Mouse (Mus musculus) neural tube, embryonic 13.5 days (tissue): ENCODE results near the gene Gstp3. TPM values are rescaled to one million over a fixed set of nuclear protein-coding genes. Genes with fewer than 3 reads are reported as not detected.
"Not testable (repeated sequence)": the region's sequence is repeated elsewhere in the genome, so short reads cannot be mapped to it uniquely, and the experiment has no call there.

ENCODE experiments used
- ATAC-seq: fragments of 200-750 bp; cut with Nextera tagmentation; 2 replicates; pipeline ENCODE4 v1.8.0; 2017; ENCODE audit warnings: low read depth, mild to moderate bottlenecking, moderate TSS enrichment, moderate library complexity
- H3K27ac ChIP-seq: fragments of 300-500 bp; sonication (generic); replicated peaks from 2 replicates; pipeline ENCODE4 v1.5.1; 2015; ENCODE audit warnings: moderate library complexity, mild to moderate bottlenecking, inconsistent platforms
- H3K27me3 ChIP-seq: fragments of 300-500 bp; sonication (generic); 2 replicates; pipeline ENCODE4 v1.6.1; 2015; ENCODE audit warnings: mild to moderate bottlenecking, inconsistent platforms
- H3K36me3 ChIP-seq: fragments of 300-500 bp; sonication (generic); 2 replicates; pipeline ENCODE4 v1.6.1; 2015; ENCODE audit warnings: mild to moderate bottlenecking, inconsistent platforms
- H3K4me1 ChIP-seq: fragments of 300-500 bp; sonication (generic); replicated peaks from 2 replicates; pipeline ENCODE4 v1.6.1; 2015; ENCODE audit warnings: inconsistent platforms
- H3K4me2 ChIP-seq: fragments of 300-500 bp; sonication (generic); 2 replicates; pipeline ENCODE4 v1.6.1; 2015; ENCODE audit warnings: inconsistent platforms, mild to moderate bottlenecking, moderate library complexity
- H3K4me3 ChIP-seq: fragments of 300-500 bp; sonication (generic); 2 replicates; pipeline ENCODE4 v1.5.1; 2015; ENCODE audit warnings: mild to moderate bottlenecking, inconsistent platforms
- H3K9ac ChIP-seq: fragments of 300-500 bp; sonication (generic); 2 replicates; pipeline ENCODE4 v1.6.1; 2015; ENCODE audit warnings: moderate library complexity, mild to moderate bottlenecking, inconsistent platforms
- H3K9me3 ChIP-seq: fragments of 300-500 bp; sonication (generic); 2 replicates; pipeline ENCODE4 v1.6.1; 2016; ENCODE audit warnings: inconsistent platforms
- WGBS: fragments of 180-500 bp; shearing (Covaris S2); methylation state at CpG from one replicate; pipeline ENCODE4 v1.1.7; 2015; 5-methylcytosine and 5-hydroxymethylcytosine counted together
- polyA plus RNA-seq: library from polyadenylated mRNA; unstranded; fragments of >200 nt; fragmentation: Nextera tagmentation; extraction: Ambion mirVana; gene quantifications from 2 replicates; pipeline ENCODE4 v1.2.1, GENCODE M21; 2015

The Gstp3 gene
- polyA plus RNA-seq, 1 experiment from 2014 or later = not detected

DNA sequence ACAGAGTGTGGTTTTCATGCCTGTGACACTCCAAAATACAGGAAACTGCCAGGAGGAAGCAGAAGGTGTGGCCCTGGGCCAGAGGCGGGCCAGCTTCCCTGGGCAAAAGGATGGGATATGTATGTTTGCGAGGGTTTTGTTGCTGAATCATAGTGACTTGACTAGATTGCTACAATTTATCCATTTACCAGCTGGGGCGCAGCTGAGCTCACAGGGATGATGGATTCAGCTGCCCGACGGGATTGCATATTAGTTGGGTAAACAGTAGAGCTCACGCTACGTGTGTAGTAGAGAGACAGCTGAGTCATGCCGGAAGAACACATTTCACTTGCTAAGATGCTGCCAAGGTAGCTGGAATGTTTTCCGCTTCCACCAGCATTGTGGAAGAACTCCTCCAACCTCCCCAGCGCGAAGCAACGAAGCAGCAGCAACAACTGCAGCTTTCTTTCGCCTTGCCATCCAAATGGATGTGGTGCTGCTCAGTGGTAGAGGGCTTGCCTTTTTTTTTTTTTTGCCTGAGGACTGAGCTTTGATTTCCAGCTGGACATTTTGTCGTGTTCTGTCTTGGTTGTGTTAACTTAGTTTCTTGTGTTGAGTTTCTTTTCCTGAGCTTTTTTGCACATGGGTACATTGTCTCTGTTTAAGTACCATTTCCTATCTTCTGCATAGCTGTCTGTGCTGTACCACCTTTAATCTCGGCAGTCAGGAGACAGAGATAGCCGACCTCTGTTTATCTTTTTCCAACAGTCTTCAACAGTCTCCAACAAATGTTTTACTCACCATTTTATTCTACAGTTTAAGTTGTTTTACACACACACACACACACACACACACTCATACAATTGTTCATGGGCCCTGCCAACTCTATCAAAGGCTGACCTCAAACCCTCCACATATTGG is 13.2 kb downstream of the Gstp3 start, which contains the start of gene Gstp2:
Gstp2 (minus strand) TSS at position 58 of the 900 bp plus-strand sequence.
- no peaks in the 10 kb centered on the region for H3K9me3 ChIP-seq
- H3K4me2 ChIP-seq = peak within 1 kb of the TSS; percentile 13; the same call in 1 of the 2 replicates
- no peaks in the 10 kb centered on the region for H3K36me3 ChIP-seq
- 62% methylated on average over 16 of the region's 16 CpGs for whole genome bisulfite sequencing
- no peak within 1 kb of the TSS for H3K4me3 ChIP-seq
- no peak within 1 kb of the TSS for H3K9ac ChIP-seq
- no peaks in the 10 kb centered on the region for H3K27me3 ChIP-seq
- peaks cover 6% of the 10 kb centered on the region; the same call in 1 of the 2 replicates for H3K4me1 ChIP-seq
- no peak for ATAC-seq
- no peak within 1 kb of the TSS for H3K27ac ChIP-seq

DNA sequence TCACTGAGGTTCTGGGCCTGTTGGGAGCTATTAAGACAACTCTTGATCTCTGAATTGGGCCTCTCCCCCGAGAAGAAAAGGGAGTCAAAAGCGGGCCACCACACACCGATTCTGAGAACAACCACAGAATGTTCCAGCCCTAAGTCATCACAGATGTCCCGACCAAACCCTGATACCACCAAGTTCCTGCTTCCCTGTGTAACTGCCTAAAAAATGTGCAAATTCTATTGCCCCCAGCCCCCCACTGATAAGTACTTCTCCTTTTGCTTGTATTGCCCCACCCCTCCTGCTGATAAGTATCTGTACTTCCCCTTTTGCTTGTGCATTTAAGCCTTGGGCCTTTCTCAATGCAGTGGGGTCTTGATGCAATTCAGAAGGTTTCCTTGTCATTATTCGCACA is 15.3 kb downstream of the Gstp3 start:
- H3K9ac ChIP-seq, H3K27me3 ChIP-seq, H3K4me2 ChIP-seq, H3K27ac ChIP-seq, H3K4me3 ChIP-seq, H3K9me3 ChIP-seq, H3K4me1 ChIP-seq, H3K36me3 ChIP-seq, ATAC-seq: not testable (repeated sequence)
- 91% methylated on average over 5 of the region's 5 CpGs for WGBS

- no peaks in the 10 kb centered on the region for H3K27me3 ChIP-seq
- H3K4me1 ChIP-seq = peaks cover 19% of the 10 kb centered on the region; the same call in 1 of the 2 replicates
- H3K36me3 ChIP-seq = no peaks in the 10 kb centered on the region
- no peaks in the 10 kb centered on the region for H3K9me3 ChIP-seq
- no peak overlapping the region for H3K27ac ChIP-seq
- WGBS = 74% methylated on average over 14 of the region's 14 CpGs
- H3K9ac ChIP-seq = no peak overlapping the region
- no peak for ATAC-seq
- H3K4me2 ChIP-seq = no peak overlapping the region
- no peak overlapping the region for H3K4me3 ChIP-seq
Observed at GRCm38 (mm10) chr19:4042124-4042523, 17.2 kb downstream of the Gstp3 start.

DNA sequence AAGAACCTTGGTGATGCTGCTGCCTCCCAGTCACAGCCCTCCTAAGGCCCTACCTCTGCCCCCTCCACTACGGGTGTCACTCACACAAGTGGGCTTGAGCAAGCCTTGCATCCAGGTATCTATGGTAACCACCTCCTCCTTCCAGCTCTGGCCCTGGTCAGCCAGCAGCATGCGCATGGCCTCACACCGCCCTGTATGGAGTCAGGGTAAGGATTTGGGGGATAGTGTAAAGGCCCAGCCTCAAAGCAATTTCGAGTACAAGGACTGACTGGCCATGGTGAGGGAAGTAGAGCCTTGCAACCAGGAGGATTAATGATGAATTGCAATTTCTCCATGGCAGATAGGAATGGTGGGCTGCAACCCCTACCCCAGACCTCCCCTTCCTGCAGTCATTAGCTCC is 17.9 kb downstream of the Gstp3 start:
- not testable (repeated sequence) for H3K36me3 ChIP-seq, H3K27ac ChIP-seq, H3K27me3 ChIP-seq, H3K4me3 ChIP-seq, H3K4me2 ChIP-seq, H3K9ac ChIP-seq, ATAC-seq, H3K9me3 ChIP-seq
- H3K4me1 ChIP-seq = peaks cover 22% of the 10 kb centered on the region; the same call in 1 of the 2 replicates
- WGBS = 88% methylated on average over 3 of the region's 4 CpGs

GRCm38 (mm10) chr19:4040941-4041340 is 18.4 kb downstream of the Gstp3 start:
- 88% methylated on average over 5 of the region's 5 CpGs for WGBS
- H3K27me3 ChIP-seq, H3K9me3 ChIP-seq, H3K9ac ChIP-seq, H3K27ac ChIP-seq, H3K4me2 ChIP-seq, H3K4me3 ChIP-seq, ATAC-seq, H3K36me3 ChIP-seq: not testable (repeated sequence)
- H3K4me1 ChIP-seq = peaks cover 22% of the 10 kb centered on the region; the same call in 1 of the 2 replicates

DNA sequence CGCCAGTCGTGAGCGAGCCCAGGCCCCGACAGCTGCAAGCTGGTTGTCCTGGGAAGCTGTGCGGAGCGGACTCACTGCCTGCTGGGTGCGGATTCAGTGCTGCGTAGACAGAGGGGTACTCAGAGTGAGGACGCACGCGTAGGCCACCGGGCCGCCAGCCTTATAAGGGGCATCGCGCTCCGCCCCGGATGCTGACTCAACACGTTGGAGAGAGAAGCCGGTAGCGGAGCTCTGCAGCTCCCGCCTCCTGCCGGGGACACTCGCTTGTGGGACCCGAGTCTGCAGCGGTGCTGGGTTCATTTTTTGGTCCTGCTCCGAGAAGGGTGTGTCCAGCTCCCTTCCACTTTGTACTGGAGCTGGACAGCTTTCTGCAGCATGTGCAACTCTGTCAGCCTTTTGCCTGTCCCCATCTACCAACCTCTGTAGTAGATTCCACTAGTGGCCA is 21.6 kb downstream of the Gstp3 start, which contains the start of gene Gstp1:
Gstp1 (minus strand) TSS at position 198 of the 445 bp plus-strand sequence.
- no peaks in the 10 kb centered on the region for H3K27me3 ChIP-seq
- no peaks in the 10 kb centered on the region for H3K9me3 ChIP-seq
- peak; percentile 89 for ATAC-seq
- H3K4me2 ChIP-seq = peak within 1 kb of the TSS; percentile 76
- peaks cover 4% of the 10 kb centered on the region for H3K36me3 ChIP-seq
- H3K4me3 ChIP-seq = peak within 1 kb of the TSS; percentile 58
- WGBS = under 1% methylated on average over 26 of the region's 26 CpGs
- H3K4me1 ChIP-seq = peaks cover 20% of the 10 kb centered on the region; the same call in 1 of the 2 replicates
- H3K9ac ChIP-seq = peak within 1 kb of the TSS; percentile 83
- H3K27ac ChIP-seq = 0 out of 2 replicates have a peak within 1 kb of the TSS, but pooled peaks have one; percentile 46

DNA sequence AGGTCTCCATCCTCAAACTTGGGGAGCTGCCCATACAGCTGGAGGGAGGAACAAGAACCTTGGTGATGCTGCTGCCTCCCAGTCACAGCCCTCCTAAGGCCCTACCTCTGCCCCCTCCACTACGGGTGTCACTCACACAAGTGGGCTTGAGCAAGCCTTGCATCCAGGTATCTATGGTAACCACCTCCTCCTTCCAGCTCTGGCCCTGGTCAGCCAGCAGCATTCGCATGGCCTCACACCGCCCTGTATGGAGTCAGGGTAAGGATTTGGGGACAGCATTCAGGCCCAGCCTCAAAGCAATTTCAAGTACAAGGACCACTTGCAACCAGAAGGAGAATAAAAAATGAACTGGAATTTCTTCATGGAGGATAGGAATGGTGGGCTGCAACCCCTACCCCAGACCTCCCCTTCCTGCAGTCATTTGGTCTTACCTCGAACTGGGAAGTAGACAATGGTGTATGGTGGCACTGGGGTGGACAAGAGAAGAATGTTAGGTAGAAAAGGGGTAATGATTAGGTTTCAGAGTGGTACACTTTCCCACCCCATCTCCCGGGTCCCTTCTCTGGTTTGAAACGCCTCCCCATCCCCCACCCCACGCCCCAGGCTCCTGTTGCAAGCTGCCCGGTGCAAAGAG is 22.1 kb downstream of the Gstp3 start:
- ATAC-seq = peak; percentile 44; the same call in 1 of the 2 replicates
- H3K4me2 ChIP-seq = peak overlapping the region; percentile 76
- 31% methylated on average over 8 of the region's 8 CpGs for WGBS
- 0 out of 2 replicates have a peak overlapping the region, but pooled peaks have one; percentile 46 for H3K27ac ChIP-seq
- H3K9me3 ChIP-seq, H3K36me3 ChIP-seq, H3K27me3 ChIP-seq: not testable (repeated sequence)
- H3K4me3 ChIP-seq = peak overlapping the region; percentile 58
- H3K4me1 ChIP-seq = peaks cover 20% of the 10 kb centered on the region; the same call in 1 of the 2 replicates
- H3K9ac ChIP-seq = peak overlapping the region; percentile 83

- H3K36me3 ChIP-seq = peaks cover 4% of the 10 kb centered on the region
- H3K27ac ChIP-seq = no peak overlapping the region
- H3K9ac ChIP-seq = no peak overlapping the region
- peak overlapping the region; percentile 34 for H3K4me2 ChIP-seq
- H3K4me1 ChIP-seq = peaks cover 20% of the 10 kb centered on the region; the same call in 1 of the 2 replicates
- no peak overlapping the region for H3K4me3 ChIP-seq
- 80% methylated on average over 12 of the region's 12 CpGs for WGBS
- H3K27me3 ChIP-seq = no peaks in the 10 kb centered on the region
- no peaks in the 10 kb centered on the region for H3K9me3 ChIP-seq
- no peak for ATAC-seq
Observed at GRCm38 (mm10) chr19:4036327-4037045, 22.9 kb downstream of the Gstp3 start.

- Histone ChIP-seq H3K36me3 (peaks cover 4% of the 10 kb centered on the region), H3K4me3 (no peak overlapping the region), H3K4me1 (peaks cover 20% of the 10 kb centered on the region; the same call in 1 of the 2 replicates), H3K4me2 (no peak overlapping the region), H3K27ac (no peak overlapping the region), H3K9ac (no peak overlapping the region), H3K9me3 (no peaks in the 10 kb centered on the region), H3K27me3 (no peaks in the 10 kb centered on the region)
- 75% methylated on average over 5 of the region's 5 CpGs for WGBS
- ATAC-seq = no peak
Observed at GRCm38 (mm10) chr19:4033742-4034141, 25.6 kb downstream of the Gstp3 start.

DNA sequence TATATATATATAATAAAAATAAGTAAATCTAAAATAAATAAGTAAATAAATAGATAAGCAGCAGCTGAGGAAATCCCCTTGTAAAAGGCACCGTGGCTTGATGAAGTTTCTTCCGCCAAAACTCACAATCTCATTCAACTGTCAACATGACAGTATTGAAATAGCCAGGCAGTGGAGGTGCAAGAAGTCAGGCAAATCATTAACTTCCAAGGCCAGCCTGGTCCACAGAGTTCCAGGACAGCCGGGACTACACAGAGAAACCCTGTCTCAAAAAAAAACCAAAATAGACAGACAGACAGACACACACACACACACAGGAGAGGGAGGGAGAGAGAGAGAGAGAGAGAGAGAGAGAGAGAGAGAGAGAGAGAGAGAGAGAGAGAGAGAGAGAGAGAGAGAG is 26.1 kb downstream of the Gstp3 start:
- Histone ChIP-seq H3K4me3 (no peak overlapping the region), H3K4me2 (no peak overlapping the region), H3K36me3 (peaks cover 4% of the 10 kb centered on the region), H3K9ac (no peak overlapping the region), H3K27me3 (no peaks in the 10 kb centered on the region), H3K9me3 (no peaks in the 10 kb centered on the region), H3K4me1 (peaks cover 19% of the 10 kb centered on the region; the same call in 1 of the 2 replicates), H3K27ac (no peak overlapping the region)
- no peak for ATAC-seq
- WGBS = 73% methylated on average over 3 of the region's 3 CpGs

DNA sequence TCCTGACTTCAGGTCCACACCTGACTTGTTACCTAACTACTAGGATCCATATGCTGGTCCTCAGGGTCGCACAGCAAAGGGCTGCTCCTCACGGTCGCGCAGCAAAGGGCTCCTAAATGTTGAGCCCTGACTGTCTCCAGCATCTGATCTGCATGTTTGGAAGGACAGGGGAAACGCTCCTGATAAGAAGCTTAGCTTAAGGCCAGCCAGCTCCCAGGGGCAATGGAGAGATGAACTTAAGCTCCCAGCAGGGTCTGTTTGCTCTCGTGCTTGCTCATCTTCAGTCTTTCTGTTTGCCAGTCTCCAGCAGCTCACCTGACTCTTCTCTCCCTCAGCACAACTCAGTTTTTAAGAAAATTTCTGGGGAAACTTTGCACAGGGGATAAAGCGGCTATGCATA is 26.7 kb downstream of the Gstp3 start:
- no peaks in the 10 kb centered on the region for H3K9me3 ChIP-seq

More for the DNA sequence above, 26.7 kb downstream of the Gstp3 start:
- Histone ChIP-seq H3K9ac (no peak overlapping the region), H3K4me2 (no peak overlapping the region), H3K27me3 (no peaks in the 10 kb centered on the region), H3K36me3 (peaks cover 4% of the 10 kb centered on the region), H3K4me1 (peaks cover 13% of the 10 kb centered on the region; the same call in 1 of the 2 replicates), H3K27ac (no peak overlapping the region), H3K4me3 (no peak overlapping the region)
- no peak for ATAC-seq
- 68% methylated on average over 7 of the region's 7 CpGs for WGBS
